Mouse (Mus musculus): ENCODE results near the gene Hist4h4.

- TF ChIP-seq CTCF (IDR thresholded peaks at IDR 0.05; ENCODE audit: low read depth, low read length) = no peak
- TF ChIP-seq POLR2A (IDR thresholded peaks at IDR 0.05; ENCODE audit: insufficient read depth, low read length) = no peak
- no peak for TF ChIP-seq EP300 (IDR thresholded peaks at IDR 0.05; ENCODE audit: insufficient read depth, low read depth, low read length)
Measured at GRCm38 (mm10) chr6:136835352-136835751, 31.1 kb upstream of the Hist4h4 start, which contains the start of gene Smco3.

All from ES-Bruce4 (cell line).